Mouse (Mus musculus) hindbrain, embryonic 11.5 days (tissue): ENCODE data around the gene Btbd16. TPM values are rescaled to one million over a fixed set of nuclear protein-coding genes. Genes with fewer than 3 reads are reported as not detected.

Source experiments
- ATAC-seq: fragments of 200-750 bp; cut with Nextera tagmentation; 2 replicates; pipeline ENCODE4 v1.8.0; 2017; ENCODE audit warnings: mild to moderate bottlenecking, moderate TSS enrichment, moderate library complexity; ENCODE audit not compliant: low FRiP score
- DNase-seq: peaks from one replicate; pipeline ENCODE4 v3.0.0-alpha.2; 2015; ENCODE audit warnings: low spot score
- H3K27ac ChIP-seq: fragments of 300-500 bp; sonication (generic); 2 replicates; pipeline ENCODE4 v1.5.1; 2014; ENCODE audit warnings: mild to moderate bottlenecking, low read depth, low read length
- H3K27me3 ChIP-seq: fragments of 300-500 bp; sonication (generic); 2 replicates; pipeline ENCODE4 v1.6.1; 2014; ENCODE audit warnings: mild to moderate bottlenecking, low read length, moderate library complexity, mixed read lengths; ENCODE audit not compliant: control insufficient read depth, insufficient read depth
- H3K36me3 ChIP-seq: fragments of 300-500 bp; sonication (generic); 2 replicates; pipeline ENCODE4 v1.6.1; 2014; ENCODE audit warnings: mild to moderate bottlenecking, low read length, moderate library complexity, mixed read lengths; ENCODE audit not compliant: control insufficient read depth, insufficient read depth
- H3K4me1 ChIP-seq: fragments of 300-500 bp; sonication (generic); replicated peaks from 2 replicates; pipeline ENCODE4 v1.6.1; 2014; ENCODE audit warnings: low read length, mixed read lengths; ENCODE audit not compliant: control insufficient read depth, insufficient read depth
- H3K4me2 ChIP-seq: fragments of 300-500 bp; sonication (generic); replicated peaks from 2 replicates; pipeline ENCODE4 v1.6.1; 2014; ENCODE audit warnings: mild to moderate bottlenecking, low read depth, low read length
- H3K4me3 ChIP-seq: fragments of 300-500 bp; sonication (generic); 2 replicates; pipeline ENCODE4 v1.5.1; 2014; ENCODE audit warnings: low read depth, low read length
- H3K9ac ChIP-seq: fragments of 300-500 bp; sonication (generic); 2 replicates; pipeline ENCODE4 v1.6.1; 2014; ENCODE audit warnings: low read depth, low read length
- H3K9me3 ChIP-seq: fragments of 300-500 bp; sonication (generic); 2 replicates; pipeline ENCODE4 v1.6.1; 2016; ENCODE audit warnings: low read length; ENCODE audit not compliant: control insufficient read depth
- WGBS: fragments of 180-500 bp; shearing (Covaris S2); extraction: QIAGEN DNeasy Blood & Tissue Kit; methylation state at CpG from one replicate; pipeline ENCODE4 v1.1.7; 2014; 5-methylcytosine and 5-hydroxymethylcytosine counted together
- polyA plus RNA-seq: library from polyadenylated mRNA; unstranded; fragments of >200 nt; fragmentation: Nextera tagmentation; extraction: Ambion mirVana; gene quantifications from 2 replicates; pipeline ENCODE4 v1.2.1, GENCODE M21; 2014

Btbd16 gene
- polyA plus RNA-seq, 1 experiment from 2014 or later: not detected

- Histone ChIP-seq H3K27me3 (no peaks in the 10 kb centered on the region), H3K4me2 (no peak overlapping the region), H3K4me3 (no peak overlapping the region), H3K27ac (no peak overlapping the region), H3K4me1 (no peaks in the 10 kb centered on the region), H3K36me3 (no peaks in the 10 kb centered on the region), H3K9ac (no peak overlapping the region), H3K9me3 (no peaks in the 10 kb centered on the region)
- no peak for DNase-seq
- WGBS: 89% methylated on average over 12 of the region's 12 CpGs
- no peak for ATAC-seq
These were observed 12.2 kb downstream of the Btbd16 start for GRCm38 (mm10) chr7:130785923-130786575.

GRCm38 (mm10) chr7:130786708-130787107 is 12.8 kb downstream of the Btbd16 start:
- H3K4me3 ChIP-seq: no peak overlapping the region
- H3K4me1 ChIP-seq: no peaks in the 10 kb centered on the region
- no peak overlapping the region for H3K27ac ChIP-seq
- no peaks in the 10 kb centered on the region for H3K36me3 ChIP-seq
- ATAC-seq (no peak), DNase-seq (no peak)
- H3K4me2 ChIP-seq: no peak overlapping the region
- H3K27me3 ChIP-seq: no peaks in the 10 kb centered on the region
- no peak overlapping the region for H3K9ac ChIP-seq
- no peaks in the 10 kb centered on the region for H3K9me3 ChIP-seq
- WGBS: 82% methylated on average over 5 of the region's 5 CpGs

- H3K4me2 ChIP-seq: no peak overlapping the region
- H3K27ac ChIP-seq: no peak overlapping the region
- no peak overlapping the region for H3K4me3 ChIP-seq
- no peaks in the 10 kb centered on the region for H3K27me3 ChIP-seq
- no peaks in the 10 kb centered on the region for H3K4me1 ChIP-seq
- no peak for DNase-seq
- no peaks in the 10 kb centered on the region for H3K36me3 ChIP-seq
- ATAC-seq: no peak
- H3K9ac ChIP-seq: no peak overlapping the region
- no peaks in the 10 kb centered on the region for H3K9me3 ChIP-seq
- 95% methylated on average over 4 of the region's 4 CpGs for WGBS
These were observed 13.7 kb downstream of the Btbd16 start for GRCm38 (mm10) chr7:130787537-130787936.

- Histone ChIP-seq H3K27ac (no peak overlapping the region), H3K36me3 (no peaks in the 10 kb centered on the region), H3K4me1 (no peaks in the 10 kb centered on the region), H3K9me3 (no peaks in the 10 kb centered on the region), H3K4me2 (no peak overlapping the region), H3K27me3 (no peaks in the 10 kb centered on the region), H3K4me3 (no peak overlapping the region), H3K9ac (no peak overlapping the region)
- WGBS: 81% methylated on average over 3 of the region's 3 CpGs
- ATAC-seq (no peak), DNase-seq (no peak)
These were observed 15.1 kb downstream of the Btbd16 start for GRCm38 (mm10) chr7:130788950-130789349.

- Histone ChIP-seq H3K4me3 (no peak overlapping the region), H3K27ac (no peak overlapping the region), H3K4me2 (no peak overlapping the region), H3K9ac (no peak overlapping the region), H3K9me3 (no peaks in the 10 kb centered on the region), H3K36me3 (no peaks in the 10 kb centered on the region), H3K4me1 (no peaks in the 10 kb centered on the region), H3K27me3 (no peaks in the 10 kb centered on the region)
- ATAC-seq (no peak), DNase-seq (no peak)
- 88% methylated on average over 7 of the region's 7 CpGs for WGBS
These were observed 15.6 kb downstream of the Btbd16 start for GRCm38 (mm10) chr7:130789456-130789855.

GRCm38 (mm10) chr7:130793671-130794070 is 19.8 kb downstream of the Btbd16 start:
- DNase-seq (no peak), ATAC-seq (no peak)
- Histone ChIP-seq H3K9me3 (no peaks in the 10 kb centered on the region), H3K4me3 (no peak overlapping the region), H3K36me3 (no peaks in the 10 kb centered on the region), H3K9ac (no peak overlapping the region), H3K27ac (no peak overlapping the region), H3K27me3 (no peaks in the 10 kb centered on the region), H3K4me2 (no peak overlapping the region), H3K4me1 (no peaks in the 10 kb centered on the region)
- WGBS: 75% methylated on average over 9 of the region's 9 CpGs

GRCm38 (mm10) chr7:130796786-130797185 is 22.9 kb downstream of the Btbd16 start:
- H3K27ac ChIP-seq: no peak overlapping the region
- no peaks in the 10 kb centered on the region for H3K36me3 ChIP-seq
- ATAC-seq: no peak
- DNase-seq: peak; percentile 9
- 62% methylated on average over 8 of the region's 8 CpGs for WGBS
- H3K4me3 ChIP-seq: no peak overlapping the region
- H3K4me1 ChIP-seq: no peaks in the 10 kb centered on the region
- no peaks in the 10 kb centered on the region for H3K9me3 ChIP-seq
- no peak overlapping the region for H3K9ac ChIP-seq
- no peaks in the 10 kb centered on the region for H3K27me3 ChIP-seq
- H3K4me2 ChIP-seq: no peak overlapping the region

GRCm38 (mm10) chr7:130797524-130797923 is 23.7 kb downstream of the Btbd16 start:
- no peak overlapping the region for H3K9ac ChIP-seq
- H3K4me1 ChIP-seq: no peaks in the 10 kb centered on the region
- DNase-seq: no peak
- no peaks in the 10 kb centered on the region for H3K9me3 ChIP-seq
- no peak for ATAC-seq
- WGBS: 91% methylated on average over 6 of the region's 6 CpGs
- H3K27me3 ChIP-seq: no peaks in the 10 kb centered on the region
- no peaks in the 10 kb centered on the region for H3K36me3 ChIP-seq
- no peak overlapping the region for H3K27ac ChIP-seq
- no peak overlapping the region for H3K4me2 ChIP-seq
- no peak overlapping the region for H3K4me3 ChIP-seq

GRCm38 (mm10) chr7:130799418-130799817 is 25.5 kb downstream of the Btbd16 start:
- Histone ChIP-seq H3K4me1 (no peaks in the 10 kb centered on the region), H3K27me3 (no peaks in the 10 kb centered on the region), H3K36me3 (no peaks in the 10 kb centered on the region), H3K4me3 (no peak overlapping the region), H3K27ac (no peak overlapping the region), H3K9ac (no peak overlapping the region), H3K9me3 (no peaks in the 10 kb centered on the region), H3K4me2 (no peak overlapping the region)
- no peak for DNase-seq
- ATAC-seq: no peak
- WGBS: 88% methylated on average over 10 of the region's 10 CpGs
